Comparison of ENCODE assay signal across 23 mouse cellular contexts in the genomic region with DNA sequence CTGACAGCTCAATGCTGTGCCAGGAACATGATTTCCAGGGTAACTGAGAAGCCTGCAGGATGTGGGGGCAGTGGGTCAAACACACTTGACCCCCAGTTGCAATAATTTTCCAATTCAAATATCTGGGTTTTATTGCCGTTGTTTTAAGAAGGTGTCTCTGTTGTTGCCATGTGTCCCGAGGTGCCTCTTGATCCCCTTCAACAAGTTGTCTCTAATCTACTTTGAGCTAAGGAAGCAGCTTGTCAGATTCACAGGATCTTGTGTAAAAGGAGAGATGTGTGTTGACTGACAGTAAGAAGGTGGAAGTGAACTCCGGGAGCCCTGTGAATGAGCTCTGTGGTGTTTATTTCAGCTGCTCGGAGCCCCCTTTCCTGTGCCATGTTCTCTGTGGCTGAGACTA.
"Had no signal": no experiment of that assay in that cellular context is flagged by ENCODE, and none has a peak within 500 bp of the region (broad histone marks: within the 10 kb centered on the region; RNA-seq: fewer than 3 reads in every experiment).

No protein-coding gene starts in this region.

- H3K27me3 ChIP-seq: heart, embryonic 12.5 days; hindbrain, embryonic 12.5 days; intestine, embryonic 15.5 days; limb, embryonic 12.5 days; liver, embryonic 13.5 days; liver, embryonic 15.5 days had no signal

- H3K27ac ChIP-seq: gastrocnemius, adult 2 months; heart, embryonic 10.5 days; hindbrain, embryonic 10.5 days; hindbrain, embryonic 12.5 days; hindbrain, embryonic 14.5 days; intestine, embryonic 15.5 days; kidney, postnatal 0 days; layer of hippocampus, adult 2 months; left cerebral cortex, adult 2 months; limb, embryonic 12.5 days; liver, embryonic 13.5 days; liver, embryonic 15.5 days had no signal

- H3K36me3 ChIP-seq: heart, embryonic 10.5 days; heart, embryonic 12.5 days; hindbrain, embryonic 10.5 days; hindbrain, embryonic 12.5 days; intestine, embryonic 15.5 days; limb, embryonic 12.5 days; liver, embryonic 13.5 days; liver, embryonic 15.5 days had no signal

- H3K4me1 ChIP-seq: hindbrain, embryonic 12.5 days; intestine, embryonic 15.5 days; limb, embryonic 12.5 days; liver, embryonic 15.5 days had no signal

- H3K9me3 ChIP-seq: heart, embryonic 10.5 days; heart, embryonic 12.5 days; hindbrain, embryonic 12.5 days; intestine, embryonic 15.5 days; limb, embryonic 12.5 days; liver, embryonic 13.5 days; liver, embryonic 15.5 days had no signal

- ATAC-seq: hindbrain, embryonic 16.5 days; inflammation-experienced regulatory T-cells, adult 6 months; intestine, embryonic 15.5 days; intestine, postnatal 0 days; liver, postnatal 0 days had no signal

- DNase-seq: gastrocnemius, adult 2 months; gastrocnemius, postnatal 10 days; gastrocnemius, postnatal 25 days; heart, adult 18-20 months; heart, postnatal 10 days; heart, postnatal 4 days; liver; liver, embryonic 13.5 days; liver, postnatal 0 days had no signal

- H3K4me3 ChIP-seq: gastrocnemius, adult 2 months; heart, embryonic 10.5 days; heart, embryonic 12.5 days; hindbrain, embryonic 10.5 days; hindbrain, embryonic 12.5 days; intestine, embryonic 15.5 days; layer of hippocampus, adult 2 months; left cerebral cortex, adult 2 months; limb, embryonic 12.5 days; liver, embryonic 13.5 days; liver, embryonic 15.5 days had no signal
